Mouse (Mus musculus) heart, adult 8-10 months (tissue): ENCODE measurements around the gene Ccdc42. TPM values are rescaled to one million over a fixed set of nuclear protein-coding genes. Genes with fewer than 3 reads are reported as not detected.

Source experiments
- DNase-seq: peaks from one replicate; pipeline ENCODE4 v3.0.0; 2022; ENCODE audit warnings: low spot score
- total RNA-seq, 4 experiments: library from RNA; stranded (reverse); gene quantifications; 2 replicates each; pipeline ENCODE4 v1.2.4; 2022

Gene Ccdc42
- total RNA-seq, 4 experiments from 2014 or later = not detected

DNA sequence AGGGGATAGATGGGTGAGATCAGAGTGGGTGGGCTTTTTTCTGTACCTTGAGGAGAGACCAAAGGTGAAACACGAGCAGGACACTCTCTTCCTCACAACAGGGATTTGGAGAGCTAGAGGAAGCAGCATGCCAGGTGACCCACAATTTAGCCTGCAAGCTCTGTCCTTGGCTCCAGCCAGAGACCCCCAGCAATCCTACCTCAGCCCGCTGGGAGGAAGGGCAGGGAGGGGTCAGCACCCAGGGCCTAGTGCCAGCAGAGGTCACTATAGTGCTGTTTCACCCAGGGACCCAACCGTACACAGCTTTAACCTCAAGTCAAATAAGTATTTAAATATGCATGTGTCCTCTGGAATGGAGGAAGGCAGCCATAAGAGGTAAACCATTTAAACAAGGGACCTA, 931 bp upstream of the Ccdc42 start:
- no peak for DNase-seq

GRCm38 (mm10) chr11:68589055-68589809, 2.4 kb downstream of the Ccdc42 start:
- DNase-seq = peak; percentile 79

- no peak for DNase-seq
These were observed 4.9 kb downstream of the Ccdc42 start for GRCm38 (mm10) chr11:68591708-68592107.

- no peak for DNase-seq
These were observed 6.4 kb downstream of the Ccdc42 start for GRCm38 (mm10) chr11:68593247-68593646.

- DNase-seq = no peak
These were observed 11.1 kb downstream of the Ccdc42 start for GRCm38 (mm10) chr11:68597912-68598311.

GRCm38 (mm10) chr11:68600551-68601021, 13.8 kb downstream of the Ccdc42 start:
- no peak for DNase-seq

GRCm38 (mm10) chr11:68601486-68601991, 14.7 kb downstream of the Ccdc42 start:
- peak; percentile 41 for DNase-seq

GRCm38 (mm10) chr11:68602200-68602931, 15.5 kb downstream of the Ccdc42 start:
- peak; percentile 48 for DNase-seq

- DNase-seq = no peak
These were observed 20.2 kb downstream of the Ccdc42 start for GRCm38 (mm10) chr11:68607046-68607445.

- DNase-seq = peak; percentile 35
These were observed 23.2 kb downstream of the Ccdc42 start for GRCm38 (mm10) chr11:68609910-68610566.

DNA sequence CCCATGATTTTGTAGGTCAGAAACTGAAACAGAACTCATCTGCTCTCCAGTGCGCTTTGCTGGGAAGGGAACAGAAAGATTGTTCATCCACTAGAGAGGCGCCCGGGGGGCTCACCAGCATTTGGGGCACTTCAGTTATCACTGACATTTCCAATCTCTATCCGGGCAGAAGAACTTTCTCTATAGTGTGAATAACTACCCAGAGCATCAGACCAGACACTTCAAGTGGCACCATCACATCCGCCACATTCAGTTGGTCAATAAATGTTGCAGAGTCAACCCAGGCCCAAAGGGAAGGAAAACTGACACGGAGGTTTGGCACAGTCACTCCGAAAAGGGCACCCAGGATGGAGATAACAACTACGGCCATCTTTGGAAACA, 23.7 kb downstream of the Ccdc42 start:
- no peak for DNase-seq

- peak; percentile 36 for DNase-seq
These were observed 26.4 kb downstream of the Ccdc42 start for GRCm38 (mm10) chr11:68613071-68613711.

GRCm38 (mm10) chr11:68622751-68623150, 35.9 kb downstream of the Ccdc42 start:
- no peak for DNase-seq

DNA sequence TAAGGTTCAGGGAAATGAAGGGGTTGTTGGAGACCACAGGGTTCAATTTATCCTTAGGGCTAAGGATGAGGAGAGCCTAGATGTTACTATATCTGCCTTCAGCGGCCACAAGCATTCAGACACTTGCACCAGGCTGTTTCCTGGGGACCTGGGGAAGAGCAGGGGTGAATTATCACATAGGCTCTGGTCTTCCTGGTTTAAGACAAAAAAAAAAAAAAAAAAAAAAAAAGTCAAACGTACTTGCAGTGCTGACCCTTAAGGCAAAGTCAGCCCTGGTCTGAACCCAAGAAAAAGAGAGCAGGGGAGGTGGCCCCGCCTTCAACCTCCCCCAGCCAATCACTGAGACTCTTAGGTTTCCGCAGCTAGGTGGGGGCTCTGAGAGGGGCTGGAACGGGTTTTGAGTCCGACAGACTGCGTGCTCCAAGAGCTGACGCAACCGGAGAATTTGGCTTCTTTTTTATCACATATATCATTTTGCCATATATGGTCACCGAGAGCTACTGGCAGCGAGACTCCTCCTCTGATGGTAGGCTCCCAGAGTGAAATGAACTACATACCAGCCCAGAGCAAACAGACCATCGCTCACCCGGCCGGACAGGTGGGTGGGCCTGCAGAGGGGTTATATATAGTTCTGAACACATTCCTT, 36.5 kb downstream of the Ccdc42 start:
- DNase-seq = no peak

GRCm38 (mm10) chr11:68623871-68624258, 37.0 kb downstream of the Ccdc42 start:
- no peak for DNase-seq

DNA sequence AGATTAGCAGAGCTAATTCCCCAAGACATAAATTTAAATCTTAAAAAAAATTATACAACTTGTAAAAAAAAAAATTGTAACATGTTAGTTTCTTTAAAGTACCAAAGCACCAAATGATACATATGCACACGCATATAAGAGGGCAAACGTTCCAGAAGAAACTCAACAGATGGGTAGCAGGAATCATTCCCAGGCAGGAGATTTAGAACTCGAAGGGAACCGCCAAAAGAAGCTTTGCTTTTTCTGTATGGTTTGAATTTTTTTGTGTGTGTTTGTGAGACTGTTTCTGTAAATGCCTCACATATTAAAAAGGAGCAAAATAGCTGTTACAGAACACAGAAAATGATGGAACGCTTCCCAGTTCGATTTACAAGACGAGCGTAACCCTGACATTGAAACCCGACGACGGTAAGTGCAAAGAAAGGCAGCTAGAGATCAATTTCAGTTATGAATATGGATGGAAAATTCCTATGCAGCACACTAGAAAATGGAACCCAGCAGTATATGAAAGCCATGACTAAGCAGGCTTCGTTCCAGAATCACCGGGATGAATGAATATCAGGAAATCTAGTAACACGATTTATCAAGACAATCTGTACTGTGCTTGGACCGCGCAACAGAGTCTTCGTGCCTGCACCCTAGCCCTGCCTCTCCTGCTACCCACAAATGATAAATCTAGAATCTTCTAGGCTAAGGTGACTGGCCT, 44.9 kb downstream of the Ccdc42 start:
- no peak for DNase-seq

DNA sequence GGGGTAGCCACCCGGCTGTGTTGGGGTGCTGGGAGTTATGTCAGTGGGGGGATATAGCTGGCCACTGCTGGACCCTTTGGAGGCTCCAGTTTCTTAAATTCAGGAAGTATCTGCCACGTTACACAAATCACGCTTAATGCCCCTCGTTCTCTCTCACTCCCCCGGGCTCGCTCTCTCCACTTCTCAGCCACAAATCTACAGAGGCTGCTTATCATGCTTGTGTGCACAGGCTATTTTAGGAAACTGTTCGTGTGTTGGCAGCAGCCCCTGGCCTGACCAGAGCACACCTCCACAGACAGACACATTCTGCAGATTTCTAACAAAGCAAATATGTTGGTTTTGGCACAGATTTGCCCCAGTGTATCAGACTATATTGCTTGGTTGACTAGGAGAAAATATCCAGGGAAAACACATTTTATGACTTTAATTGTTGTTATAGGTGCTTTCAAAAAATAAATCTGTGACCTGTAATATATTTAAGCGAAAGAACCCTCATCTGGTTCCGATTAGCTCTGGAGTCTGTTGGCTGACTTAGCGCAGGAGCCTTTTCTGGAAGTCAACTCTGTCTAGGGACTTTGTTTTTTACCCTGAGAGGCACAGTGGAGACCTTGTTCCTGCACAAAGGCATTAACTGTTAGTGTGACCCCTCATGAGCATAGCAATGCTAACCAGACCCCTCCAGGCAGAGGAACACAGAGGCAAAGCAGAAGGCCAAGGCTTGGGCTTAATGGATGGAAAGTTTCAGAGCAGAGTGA, 51.2 kb downstream of the Ccdc42 start:
- peak; percentile 31 for DNase-seq

DNA sequence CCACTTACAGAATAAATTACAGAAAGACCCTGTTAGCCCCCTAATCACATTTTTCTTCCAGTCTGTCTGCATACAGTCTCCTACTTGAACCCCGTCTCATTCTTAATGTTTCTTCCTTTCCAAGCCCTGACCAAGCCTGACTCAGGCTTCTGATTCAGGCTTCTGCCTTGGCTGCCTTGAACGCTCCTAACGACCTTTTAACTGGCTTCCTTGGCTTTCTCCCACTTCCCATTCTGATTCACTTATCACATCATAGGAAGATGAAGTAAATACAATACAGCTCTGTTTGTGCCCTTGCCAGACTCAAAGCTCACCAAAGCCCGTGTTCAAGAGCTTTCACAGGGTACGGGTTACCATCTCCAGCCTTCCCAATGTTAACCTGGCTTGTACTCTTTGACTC, 54.5 kb downstream of the Ccdc42 start:
- no peak for DNase-seq

DNA sequence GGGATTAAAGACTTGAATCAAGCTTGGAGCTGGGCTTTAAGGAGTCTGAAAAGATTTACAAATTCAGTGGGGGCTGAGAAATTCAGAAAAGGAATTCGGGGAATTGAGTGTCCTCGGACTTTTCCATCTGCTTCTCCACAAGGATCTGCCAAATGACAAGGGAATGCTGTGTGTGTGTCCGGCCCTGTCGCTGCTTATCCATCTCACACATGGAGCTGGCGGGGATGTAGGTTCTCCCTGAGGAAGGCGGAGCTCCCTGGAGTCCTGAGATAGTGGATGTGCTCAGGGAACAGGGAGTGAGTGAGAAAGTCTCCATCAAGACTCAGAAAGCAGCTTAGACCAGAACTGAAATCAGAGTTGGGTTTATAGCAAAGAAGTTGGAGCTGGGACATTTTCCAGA, 58.0 kb downstream of the Ccdc42 start:
- DNase-seq = no peak
